Mouse (Mus musculus): ENCODE results near the gene Vwa5b2. TPM values are rescaled to one million over a fixed set of nuclear protein-coding genes. Genes with fewer than 3 reads are reported as not detected.

Gene Vwa5b2
- polyA plus RNA-seq (2015; fragmentation: Nextera tagmentation; extraction: Ambion mirVana), result 5.5 and 7.3 TPM in 2 replicates

DNA sequence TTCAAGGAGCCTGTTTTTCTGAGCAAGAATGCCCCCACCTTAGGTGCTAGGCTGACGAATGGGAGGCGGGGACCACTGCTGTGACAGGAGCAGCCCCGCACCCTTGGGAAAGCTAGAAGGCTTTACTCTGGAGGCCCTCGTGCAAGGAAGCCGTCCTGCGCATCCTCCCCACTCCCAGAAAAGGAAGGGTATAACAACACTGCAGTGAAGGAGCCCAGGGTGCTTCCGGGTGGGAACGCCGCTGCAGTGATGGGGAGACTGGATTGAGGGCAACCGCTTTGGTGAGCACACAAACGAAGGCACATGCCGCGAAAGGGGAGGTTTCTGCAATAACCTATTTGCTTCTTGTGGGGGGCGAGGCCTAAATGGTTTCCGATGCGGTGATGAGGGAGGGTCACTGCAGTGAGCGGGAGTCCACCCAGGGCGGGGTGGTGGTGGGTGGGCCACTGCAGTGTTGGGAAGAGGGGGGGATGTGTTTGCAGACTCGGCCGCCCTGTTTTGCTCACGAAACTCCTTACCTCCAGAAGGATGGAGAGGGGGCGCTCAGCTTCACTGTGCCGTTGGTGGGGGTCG is at the start of gene Vwa5b2:
Vwa5b2 (plus strand) TSS at position 106 of the 573 bp plus-strand sequence.
- Histone ChIP-seq H3K9ac (0 out of 2 replicates have a peak within 1 kb of the TSS, but pooled peaks have one; percentile 4), H3K36me3 (no peaks in the 10 kb centered on the region), H3K4me3 (replicated peaks) (peak within 1 kb of the TSS; percentile 46), H3K4me2 (peak within 1 kb of the TSS; percentile 86), H3K27ac (no peak within 1 kb of the TSS), H3K4me1 (peaks cover 20% of the 10 kb centered on the region), H3K27me3 (replicated peaks) (peaks cover 47% of the 10 kb centered on the region), H3K9me3 (no peaks in the 10 kb centered on the region)
- under 1% methylated on average over 24 of the region's 24 CpGs for WGBS
- ATAC-seq (ENCODE audit: insufficient read depth, low FRiP score, low read depth), result peak; percentile 11; the same call in 1 of the 2 replicates

DNA sequence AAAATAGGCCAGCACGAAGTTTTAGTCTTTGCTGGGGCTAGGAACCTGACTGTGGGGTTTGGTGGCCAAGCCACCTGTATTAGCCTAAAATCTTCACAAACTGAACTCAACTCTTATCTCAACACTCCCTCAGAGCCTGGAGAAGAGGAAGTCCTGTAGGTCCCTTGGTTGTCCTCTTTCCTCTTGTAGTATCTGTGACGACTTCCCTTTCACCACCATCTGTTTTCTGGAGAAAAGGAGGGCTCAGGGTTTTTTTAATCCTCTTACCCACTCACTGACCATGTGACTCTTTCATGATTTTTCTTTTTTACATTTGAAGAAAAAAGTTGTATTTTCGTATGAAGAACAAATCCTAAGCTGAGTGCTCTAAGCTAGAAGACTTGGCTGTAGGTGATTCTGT is 49.6 kb upstream of the Vwa5b2 start:
- no peak overlapping the region for H3K4me3 ChIP-seq (replicated peaks)
- no peaks in the 10 kb centered on the region for H3K27me3 ChIP-seq (replicated peaks)
- peaks cover 22% of the 10 kb centered on the region for H3K4me1 ChIP-seq
- H3K4me2 ChIP-seq, result no peak overlapping the region
- no peak overlapping the region for H3K27ac ChIP-seq
- no peak overlapping the region for H3K9ac ChIP-seq
- ATAC-seq (ENCODE audit: insufficient read depth, low FRiP score, low read depth), result no peak
- 78% methylated on average over 3 of the region's 3 CpGs for WGBS
- H3K9me3 ChIP-seq, result no peaks in the 10 kb centered on the region
- peaks cover 57% of the 10 kb centered on the region for H3K36me3 ChIP-seq

DNA sequence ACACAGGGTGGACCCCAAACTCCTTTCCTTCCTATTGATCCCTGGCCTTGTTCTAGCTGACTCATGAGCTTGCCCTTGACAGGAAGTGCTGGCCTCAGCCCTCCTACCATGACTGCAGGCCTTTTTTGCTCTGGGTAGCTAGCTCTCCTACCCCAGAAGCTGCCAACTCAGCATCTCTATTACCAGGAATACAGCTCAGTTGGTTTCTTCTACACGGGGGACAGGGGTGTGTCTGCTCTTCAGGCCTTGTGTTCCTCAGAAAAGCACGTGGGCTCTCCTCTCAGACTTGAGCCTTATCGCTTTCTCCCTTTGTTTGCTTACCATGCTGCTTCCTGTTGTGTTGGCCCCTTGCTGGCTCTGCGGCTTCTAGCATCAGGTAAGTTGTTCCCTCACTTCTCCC is 48.8 kb upstream of the Vwa5b2 start:
- ATAC-seq (ENCODE audit: insufficient read depth, low FRiP score, low read depth), result no peak
- peaks cover 63% of the 10 kb centered on the region for H3K36me3 ChIP-seq
- H3K27ac ChIP-seq, result no peak overlapping the region
- H3K4me2 ChIP-seq, result no peak overlapping the region
- H3K4me1 ChIP-seq, result peaks cover 22% of the 10 kb centered on the region
- no peak overlapping the region for H3K9ac ChIP-seq
- no peaks in the 10 kb centered on the region for H3K9me3 ChIP-seq
- no peaks in the 10 kb centered on the region for H3K27me3 ChIP-seq (replicated peaks)
- no peak overlapping the region for H3K4me3 ChIP-seq (replicated peaks)
- 61% methylated on average over 4 of the region's 4 CpGs for WGBS

DNA sequence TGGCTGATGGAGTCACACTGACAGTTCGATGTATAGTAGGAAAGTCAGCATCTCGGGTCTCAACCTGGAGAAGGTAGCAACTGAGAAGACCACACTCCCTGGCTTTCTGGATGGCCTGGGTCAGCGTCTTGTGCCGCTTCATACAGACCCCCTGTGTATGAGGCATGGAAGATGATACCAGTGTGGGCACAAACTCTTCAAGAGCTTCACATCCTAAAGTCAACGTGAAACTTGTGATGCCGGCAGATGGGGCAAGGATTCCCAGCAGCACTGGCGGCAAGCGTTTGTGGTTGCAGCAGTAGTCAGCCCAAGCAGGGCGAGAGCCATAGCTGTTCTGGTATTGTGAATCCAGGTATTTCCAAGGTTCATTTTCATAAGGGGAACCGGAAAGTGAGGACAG is 43.6 kb upstream of the Vwa5b2 start:
- ATAC-seq (ENCODE audit: insufficient read depth, low FRiP score, low read depth), result no peak
- Histone ChIP-seq H3K4me1 (peaks cover 12% of the 10 kb centered on the region), H3K9me3 (no peaks in the 10 kb centered on the region), H3K4me2 (no peak overlapping the region), H3K4me3 (replicated peaks) (no peak overlapping the region), H3K27ac (no peak overlapping the region), H3K27me3 (replicated peaks) (no peaks in the 10 kb centered on the region), H3K9ac (no peak overlapping the region), H3K36me3 (peaks cover 37% of the 10 kb centered on the region)
- WGBS, result 92% methylated on average over 10 of the region's 10 CpGs

DNA sequence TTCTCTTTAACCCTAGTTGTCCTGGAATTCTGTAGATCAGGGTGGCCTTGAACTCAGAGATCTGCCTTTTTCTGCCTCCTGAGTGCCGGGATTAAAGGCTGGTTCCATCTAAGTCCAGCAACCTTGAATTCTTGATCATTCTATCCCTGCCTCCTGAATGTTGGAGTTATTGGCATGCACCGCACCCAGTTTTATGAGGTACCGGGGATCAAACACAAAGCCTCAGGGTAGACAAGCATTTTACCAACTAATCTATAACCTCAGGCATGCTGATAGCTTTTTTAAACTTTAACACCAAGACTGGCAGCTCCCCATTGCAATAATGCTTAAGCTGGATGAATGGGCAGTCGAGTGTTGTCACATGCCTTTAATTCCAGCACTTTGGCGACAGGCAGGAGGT is 41.8 kb upstream of the Vwa5b2 start:
- no peak for ATAC-seq (ENCODE audit: insufficient read depth, low FRiP score, low read depth)
- H3K36me3 ChIP-seq, result peaks cover 38% of the 10 kb centered on the region
- peak overlapping the region; percentile 86 for H3K4me2 ChIP-seq
- H3K27me3 ChIP-seq (replicated peaks), result no peaks in the 10 kb centered on the region
- 44% methylated on average over 5 of the region's 5 CpGs for WGBS
- H3K9me3 ChIP-seq, result no peaks in the 10 kb centered on the region
- peak overlapping the region; percentile 81; the same call in 1 of the 2 replicates for H3K27ac ChIP-seq
- H3K4me1 ChIP-seq, result peaks cover 12% of the 10 kb centered on the region
- 0 out of 2 replicates have a peak overlapping the region, but pooled peaks have one; percentile 70 for H3K9ac ChIP-seq
- H3K4me3 ChIP-seq (replicated peaks), result peak overlapping the region; percentile 88

DNA sequence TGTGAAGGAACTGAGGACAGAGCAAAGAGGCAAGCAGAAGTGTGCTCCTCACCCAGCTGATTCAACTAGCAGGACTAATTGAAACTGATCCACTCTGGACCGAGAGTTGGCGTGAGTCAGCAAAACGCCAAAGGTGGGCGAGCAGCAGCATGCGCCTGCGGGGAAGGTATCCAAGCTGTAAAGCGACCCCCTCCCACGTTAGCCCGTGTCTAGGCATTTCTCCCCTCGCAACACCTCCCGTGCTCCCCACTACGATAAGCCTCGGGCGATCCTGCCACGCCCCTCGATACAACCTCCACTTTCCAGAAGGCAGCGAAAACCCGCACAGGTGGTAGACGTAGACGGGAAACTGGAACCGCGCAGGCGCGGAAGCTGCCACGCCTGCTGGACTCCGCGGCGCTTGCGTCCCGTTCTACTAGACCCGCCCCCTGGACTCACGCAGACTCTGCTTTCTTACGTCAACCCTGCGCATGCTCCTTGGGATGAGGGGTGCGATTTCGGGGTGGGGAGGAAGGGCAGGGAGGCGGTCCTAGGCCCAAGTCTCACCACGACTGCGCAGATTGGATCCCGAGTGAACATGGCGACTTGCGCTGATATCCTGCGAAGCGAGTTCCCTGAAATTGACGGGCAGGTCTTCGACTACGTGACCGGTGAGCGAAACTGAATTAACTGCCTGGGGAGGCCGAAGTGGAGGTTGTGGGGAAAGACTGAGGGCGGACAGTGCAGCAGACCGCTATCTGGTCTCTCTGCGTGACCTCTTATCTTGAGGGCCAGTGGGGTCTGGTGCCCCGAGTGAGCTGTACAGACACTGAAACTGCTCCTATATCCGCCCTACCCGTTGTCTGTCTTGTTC is 40.9 kb upstream of the Vwa5b2 start, which contains the start of gene Abcf3:
Abcf3 (plus strand) TSS at position 482 of the 853 bp plus-strand sequence.
- Histone ChIP-seq H3K4me2 (peak within 1 kb of the TSS; percentile 86), H3K4me3 (replicated peaks) (peak within 1 kb of the TSS; percentile 88), H3K9me3 (no peaks in the 10 kb centered on the region), H3K9ac (peak within 1 kb of the TSS; percentile 85), H3K4me1 (peaks cover 12% of the 10 kb centered on the region), H3K27me3 (replicated peaks) (no peaks in the 10 kb centered on the region), H3K27ac (peak within 1 kb of the TSS; percentile 81), H3K36me3 (peaks cover 42% of the 10 kb centered on the region)
- WGBS, result under 1% methylated on average over 56 of the region's 56 CpGs
- ATAC-seq (ENCODE audit: insufficient read depth, low FRiP score, low read depth), result peak; percentile 99

DNA sequence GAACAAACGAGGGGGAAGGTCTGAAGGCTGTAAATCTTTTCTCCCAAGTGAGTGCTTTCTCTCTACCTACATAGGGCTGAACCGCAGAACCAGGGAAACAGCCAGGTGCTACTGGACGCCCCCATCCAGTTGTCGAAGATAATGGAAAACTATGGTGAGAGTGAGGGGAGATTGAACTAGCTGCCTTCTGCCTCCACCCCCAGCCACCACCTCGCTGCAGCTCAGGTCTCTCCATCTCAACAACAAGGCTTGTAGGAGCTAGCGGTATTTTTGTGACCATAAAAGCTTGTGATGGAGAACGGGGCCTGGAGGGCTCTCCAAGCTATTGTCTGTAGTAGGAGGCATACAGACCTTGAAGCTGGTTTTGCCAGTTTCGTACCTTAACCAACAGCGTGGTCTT is 40.1 kb upstream of the Vwa5b2 start:
- peaks cover 12% of the 10 kb centered on the region for H3K4me1 ChIP-seq
- peaks cover 41% of the 10 kb centered on the region for H3K36me3 ChIP-seq
- peak overlapping the region; percentile 85 for H3K9ac ChIP-seq
- H3K27ac ChIP-seq, result no peak overlapping the region
- WGBS, result 50% methylated on average over 9 of the region's 9 CpGs
- ATAC-seq (ENCODE audit: insufficient read depth, low FRiP score, low read depth), result no peak
- peak overlapping the region; percentile 88 for H3K4me3 ChIP-seq (replicated peaks)
- no peaks in the 10 kb centered on the region for H3K9me3 ChIP-seq
- no peaks in the 10 kb centered on the region for H3K27me3 ChIP-seq (replicated peaks)
- H3K4me2 ChIP-seq, result peak overlapping the region; percentile 86

DNA sequence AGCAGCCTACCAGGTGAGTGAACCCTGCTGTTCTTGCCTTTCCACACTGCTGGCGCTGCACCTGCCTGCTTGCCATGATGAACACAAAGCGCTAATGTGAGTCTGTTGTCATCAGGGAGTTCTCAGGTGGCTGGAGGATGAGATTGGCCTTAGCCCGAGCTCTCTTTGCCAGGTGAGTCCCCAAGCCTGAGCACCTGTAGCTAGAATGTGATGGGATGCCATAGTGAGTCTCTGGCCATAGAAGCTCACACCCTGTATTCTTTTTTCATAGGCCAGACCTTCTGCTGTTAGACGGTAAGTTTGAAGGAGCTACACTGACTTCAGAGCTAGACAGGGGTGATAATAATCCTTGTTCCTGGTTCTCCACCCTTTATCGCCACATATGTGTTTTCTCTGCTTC is 37.6 kb upstream of the Vwa5b2 start:
- WGBS, result 92% methylated on average over 5 of the region's 5 CpGs
- ATAC-seq (ENCODE audit: insufficient read depth, low FRiP score, low read depth), result no peak
- Histone ChIP-seq H3K27ac (no peak overlapping the region), H3K4me3 (replicated peaks) (no peak overlapping the region), H3K36me3 (peaks cover 39% of the 10 kb centered on the region), H3K9ac (no peak overlapping the region), H3K27me3 (replicated peaks) (no peaks in the 10 kb centered on the region), H3K4me1 (peaks cover 12% of the 10 kb centered on the region), H3K9me3 (no peaks in the 10 kb centered on the region), H3K4me2 (no peak overlapping the region)

DNA sequence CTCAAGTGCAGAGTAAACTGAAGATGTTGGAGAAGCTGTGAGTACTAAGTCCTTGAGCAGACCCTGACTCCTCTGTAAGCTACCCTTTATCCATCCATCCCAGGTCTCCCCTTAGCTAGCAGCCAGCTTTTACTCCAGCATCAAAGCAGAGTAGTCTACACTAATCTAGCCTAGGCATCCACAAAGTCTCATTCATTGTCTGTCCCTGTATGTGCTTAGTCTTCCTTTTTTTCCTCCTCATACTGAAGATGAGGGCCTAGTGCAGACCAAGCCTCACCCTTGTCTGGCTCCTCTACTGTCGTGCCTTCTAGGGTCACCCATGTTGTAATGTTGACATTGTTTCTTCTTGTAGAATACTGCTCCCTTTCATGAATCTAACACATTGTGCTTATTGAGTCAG is 36.7 kb upstream of the Vwa5b2 start:
- Histone ChIP-seq H3K4me3 (replicated peaks) (no peak overlapping the region), H3K4me1 (peaks cover 9% of the 10 kb centered on the region), H3K27me3 (replicated peaks) (no peaks in the 10 kb centered on the region), H3K9me3 (no peaks in the 10 kb centered on the region), H3K27ac (no peak overlapping the region), H3K4me2 (no peak overlapping the region), H3K9ac (no peak overlapping the region), H3K36me3 (peaks cover 41% of the 10 kb centered on the region)
- no peak for ATAC-seq (ENCODE audit: insufficient read depth, low FRiP score, low read depth)
- WGBS, result 82% methylated on average over 1 of the region's 1 CpGs

DNA sequence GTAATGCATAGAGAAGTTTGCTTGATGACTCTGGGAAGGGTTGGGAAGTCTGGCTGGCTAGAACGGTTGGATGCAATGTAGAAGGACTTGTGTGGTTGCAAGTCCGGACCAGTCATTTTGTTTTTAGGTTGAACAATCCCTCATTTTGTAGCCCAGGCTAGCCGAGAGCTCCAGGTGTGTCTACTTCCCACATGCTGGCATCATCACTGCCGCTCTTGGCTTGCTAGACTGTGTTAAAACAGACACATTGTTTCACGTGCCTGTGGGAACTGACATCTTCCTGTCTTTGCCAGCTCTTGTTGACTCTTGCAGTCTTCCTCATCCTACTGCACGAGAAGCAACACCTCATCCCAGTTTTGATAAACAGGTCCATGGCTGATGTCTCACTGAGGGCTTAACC is 34.3 kb upstream of the Vwa5b2 start:
- Histone ChIP-seq H3K9ac (no peak overlapping the region), H3K27me3 (replicated peaks) (no peaks in the 10 kb centered on the region), H3K27ac (no peak overlapping the region), H3K36me3 (peaks cover 62% of the 10 kb centered on the region), H3K4me3 (replicated peaks) (no peak overlapping the region), H3K4me1 (no peaks in the 10 kb centered on the region), H3K4me2 (no peak overlapping the region), H3K9me3 (no peaks in the 10 kb centered on the region)
- no peak for ATAC-seq (ENCODE audit: insufficient read depth, low FRiP score, low read depth)
- WGBS, result 86% methylated on average over 6 of the region's 6 CpGs

DNA sequence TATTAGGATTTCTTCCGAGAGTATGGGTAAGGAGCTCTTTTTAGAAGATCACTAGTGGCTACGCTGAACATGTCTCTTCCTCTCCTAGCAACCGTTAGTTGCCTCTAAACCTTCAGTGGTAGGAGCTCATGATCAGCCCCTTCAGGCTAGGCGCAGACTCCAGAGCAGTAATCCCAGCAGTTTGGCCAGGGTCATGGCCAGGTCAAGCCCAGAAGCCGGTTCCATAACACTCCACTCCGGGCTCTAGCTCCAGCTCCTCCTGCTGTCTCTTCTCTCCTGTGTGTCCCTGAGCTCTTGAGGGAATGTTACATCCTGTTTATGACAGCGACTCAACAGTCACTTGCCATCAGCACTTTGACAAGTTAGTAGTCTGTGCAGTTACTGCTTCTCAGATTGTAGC is 31.9 kb upstream of the Vwa5b2 start:
- 67% methylated on average over 7 of the region's 7 CpGs for WGBS
- peaks cover 63% of the 10 kb centered on the region for H3K36me3 ChIP-seq
- no peak overlapping the region for H3K27ac ChIP-seq
- no peaks in the 10 kb centered on the region for H3K9me3 ChIP-seq
- no peak overlapping the region for H3K4me3 ChIP-seq (replicated peaks)
- H3K4me1 ChIP-seq, result no peaks in the 10 kb centered on the region
- ATAC-seq (ENCODE audit: insufficient read depth, low FRiP score, low read depth), result no peak
- H3K27me3 ChIP-seq (replicated peaks), result no peaks in the 10 kb centered on the region
- H3K4me2 ChIP-seq, result no peak overlapping the region
- no peak overlapping the region for H3K9ac ChIP-seq

DNA sequence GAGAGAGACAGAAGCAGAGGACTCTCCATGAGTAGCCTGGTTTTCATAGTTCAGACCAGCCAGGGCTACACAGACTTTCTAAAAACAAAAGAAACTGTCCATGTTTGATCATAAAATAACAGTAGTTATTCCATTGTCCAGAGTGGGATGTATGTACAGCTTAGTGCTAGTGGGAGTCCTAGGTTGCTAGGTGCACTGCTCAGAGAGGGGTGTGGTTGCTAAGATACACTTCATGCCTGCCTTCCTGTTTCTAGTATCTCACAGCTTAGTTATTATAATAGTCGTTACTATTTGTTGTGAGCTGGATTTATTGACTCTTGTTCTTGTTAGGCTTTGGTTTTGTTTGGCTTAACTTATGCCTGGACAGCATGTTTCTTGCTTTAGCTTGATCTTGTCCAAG is 24.2 kb upstream of the Vwa5b2 start:
- Histone ChIP-seq H3K9me3 (no peaks in the 10 kb centered on the region), H3K36me3 (peaks cover 22% of the 10 kb centered on the region), H3K27me3 (replicated peaks) (no peaks in the 10 kb centered on the region), H3K4me1 (no peaks in the 10 kb centered on the region), H3K9ac (no peak overlapping the region), H3K4me2 (no peak overlapping the region), H3K4me3 (replicated peaks) (no peak overlapping the region), H3K27ac (no peak overlapping the region)
- WGBS, result 36% methylated on average over 1 of the region's 1 CpGs
- ATAC-seq (ENCODE audit: insufficient read depth, low FRiP score, low read depth), result no peak

Measured in stomach, embryonic 15.5 days (tissue).